Mouse (Mus musculus) gastrocnemius, postnatal 36 days (tissue): ENCODE measurements at regions not wholly inside any gene's neighbourhood (a gene's known extent, or its start where the extent isn't known, plus 50 kb on each side); places are given as distances from the start of the nearest gene placed in this dataset.
A peak's percentile ranks its signal among the peaks of the same experiment; 100 is the strongest.

Experiments
- DNase-seq, 2 experiments: peaks; one replicate each; pipeline ENCODE4 v3.0.0; 2022
- intact Hi-C: fragments of 180-260 bp; cut with DNase I; formaldehyde crosslinking; loops from one replicate; pipeline ENCODE4 v1.15.1; 2025

GRCm38 (mm10) chr1:13840309-13840622 is 2252.9 kb downstream of the 4930444P10Rik start:
- intact Hi-C loops, result no loop called here
- no peak for DNase-seq

DNA sequence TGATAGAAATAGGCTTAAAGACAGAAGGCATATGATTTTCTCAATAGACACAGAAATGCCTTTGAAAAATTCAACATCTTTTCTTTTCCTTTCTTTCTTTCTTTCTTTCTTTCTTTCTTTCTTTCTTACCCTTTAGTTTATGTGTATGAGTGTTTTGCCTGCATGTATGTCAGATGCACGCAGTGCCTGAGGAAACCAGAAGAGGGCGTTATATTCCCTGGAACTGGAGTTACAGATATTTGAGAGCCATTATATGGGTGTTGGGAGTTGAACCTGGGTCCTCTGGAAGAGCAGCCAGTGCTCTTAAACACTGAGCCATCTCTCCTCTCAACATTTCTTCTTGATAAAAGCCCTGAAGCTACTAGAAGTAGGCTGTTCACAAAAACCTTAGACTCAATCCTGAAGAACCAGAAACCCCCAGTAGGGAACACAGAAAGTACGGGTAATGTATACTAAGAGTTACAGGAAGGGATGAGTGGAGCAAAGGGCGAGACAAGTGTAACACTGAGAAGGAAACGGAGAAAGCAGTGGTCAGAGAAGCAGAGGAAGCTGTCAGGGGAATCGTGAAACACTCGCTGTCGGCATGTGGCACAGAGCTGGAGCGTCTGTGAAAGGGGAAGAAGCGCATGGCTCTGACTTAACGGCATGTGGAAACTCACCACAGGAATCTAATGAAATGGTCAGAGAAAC is 2253.4 kb downstream of the 4930444P10Rik start:
- no peak for DNase-seq
- intact Hi-C loops, result no loop called here

- no peak for DNase-seq
- intact Hi-C loops, result no loop called here
Measured at GRCm38 (mm10) chr1:13834860-13835840, 2258.0 kb downstream of the 4930444P10Rik start.

GRCm38 (mm10) chr1:13807786-13808185 is 2285.3 kb downstream of the 4930444P10Rik start:
- intact Hi-C loops, result no loop called here
- DNase-seq, result no peak

DNA sequence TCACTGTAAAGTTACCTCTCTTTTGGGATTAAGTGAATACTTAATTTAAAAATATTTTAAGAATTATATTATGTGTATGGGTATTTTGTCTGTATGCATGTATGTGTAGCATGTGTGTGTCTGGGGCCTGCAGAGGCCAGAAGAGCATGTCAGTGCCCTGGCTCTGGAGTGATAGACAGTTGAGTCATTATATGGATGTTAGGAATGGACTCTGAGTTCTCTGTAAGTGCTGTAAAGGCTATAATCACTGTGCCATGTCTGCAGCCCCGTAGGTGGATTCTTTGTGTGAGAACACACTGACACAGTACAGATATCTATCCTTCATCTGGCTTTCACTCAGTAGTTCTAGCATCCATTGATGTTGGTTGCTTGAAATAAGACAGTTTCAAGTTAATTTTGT is 2292.7 kb downstream of the 4930444P10Rik start:
- no peak for DNase-seq
- intact Hi-C loops, result no loop called here

DNA sequence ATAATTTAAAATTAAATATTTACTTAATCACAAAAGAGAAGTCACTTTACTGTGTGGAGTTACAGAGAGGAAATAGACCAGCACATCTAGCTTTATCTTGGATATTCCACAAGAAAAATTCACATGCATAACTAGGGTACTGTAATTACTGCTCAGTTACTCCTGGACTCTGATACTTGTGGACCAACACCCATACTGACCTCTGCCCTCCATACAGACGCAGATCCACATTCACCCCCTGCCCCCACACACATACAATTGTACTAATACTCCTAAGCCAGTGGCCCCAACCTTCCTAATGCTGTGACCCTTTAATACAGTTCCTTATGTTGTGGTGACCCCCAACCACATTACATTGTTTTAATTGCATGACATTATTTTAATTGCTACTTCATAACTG is 2294.3 kb downstream of the 4930444P10Rik start:
- intact Hi-C loops, result no loop called here

GRCm38 (mm10) chr1:13795196-13795595 is 2297.9 kb downstream of the 4930444P10Rik start:
- no peak for DNase-seq

More for the DNA sequence above, 2294.3 kb downstream of the 4930444P10Rik start:
- DNase-seq, result no peak

DNA sequence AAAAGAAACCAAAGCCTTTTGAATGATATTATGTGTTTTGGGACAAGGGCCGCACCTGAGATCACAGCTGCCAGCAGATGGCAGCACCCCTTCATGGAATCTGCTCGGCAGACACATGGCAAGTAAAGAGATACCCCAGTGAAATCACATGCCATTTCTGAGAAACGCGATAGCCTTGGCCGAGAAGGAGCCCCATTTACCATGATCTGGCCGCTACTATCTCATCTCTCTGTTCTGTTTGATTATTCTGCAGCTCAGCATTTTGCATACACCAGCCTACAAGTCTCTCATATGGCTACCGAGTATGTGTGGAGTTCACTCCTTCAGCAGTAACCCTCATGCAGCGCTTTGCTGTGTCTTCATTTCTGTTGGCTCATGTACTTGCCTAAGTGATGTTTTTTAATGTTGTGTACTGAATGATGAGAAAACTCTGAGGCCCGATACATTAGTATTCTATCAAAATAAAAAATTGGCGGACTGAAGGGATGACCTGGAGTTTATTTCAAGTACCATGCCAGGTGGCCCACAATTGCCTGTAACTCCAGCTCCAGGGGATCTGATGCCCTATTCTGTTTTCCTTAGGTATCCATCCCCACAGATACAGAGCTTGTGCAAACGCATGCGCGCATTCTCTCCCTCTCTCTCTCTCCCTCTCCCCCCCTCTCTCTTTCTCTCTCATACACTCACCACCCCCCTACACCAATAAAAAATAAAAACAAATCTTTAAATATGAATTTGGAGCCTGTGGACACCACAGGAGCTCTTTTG is 2303.6 kb downstream of the 4930444P10Rik start:
- DNase-seq, result peak; percentile 59 to 63
- intact Hi-C loops, result loop anchor here (2.0 kb wide), 1 partner anchor 847 kb away; no protein-coding TSS in a partner anchor

More at GRCm38 (mm10) chr1:13795196-13795595, 2297.9 kb downstream of the 4930444P10Rik start:
- intact Hi-C loops, result no loop called here

GRCm38 (mm10) chr1:13787016-13787415 is 2306.1 kb downstream of the 4930444P10Rik start:
- DNase-seq, result no peak
- intact Hi-C loops, result no loop called here

DNA sequence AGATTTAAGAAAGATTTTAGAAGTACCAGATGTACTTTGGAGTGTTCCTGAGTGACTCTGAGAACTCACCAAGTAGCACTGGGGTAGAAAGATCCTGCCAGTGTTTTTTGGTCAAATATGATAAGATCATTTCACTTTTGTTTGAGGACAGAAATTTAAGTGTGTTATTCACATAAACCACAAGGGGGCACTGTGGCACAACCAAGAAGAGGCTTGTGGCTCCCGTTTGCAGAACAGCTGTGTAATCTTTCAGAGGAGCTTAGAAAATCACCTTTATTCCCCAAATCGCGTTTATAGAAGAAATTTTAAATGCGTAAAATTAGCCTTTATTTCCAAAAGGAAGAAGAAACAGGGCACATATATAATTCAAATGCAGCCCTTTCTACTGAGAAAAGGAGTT is 2308.7 kb downstream of the 4930444P10Rik start:
- intact Hi-C loops, result loop anchor here (1.0 to 5.0 kb wide), 2 partner anchors 944 to 1083 kb away; no protein-coding TSS in a partner anchor
- no peak for DNase-seq

DNA sequence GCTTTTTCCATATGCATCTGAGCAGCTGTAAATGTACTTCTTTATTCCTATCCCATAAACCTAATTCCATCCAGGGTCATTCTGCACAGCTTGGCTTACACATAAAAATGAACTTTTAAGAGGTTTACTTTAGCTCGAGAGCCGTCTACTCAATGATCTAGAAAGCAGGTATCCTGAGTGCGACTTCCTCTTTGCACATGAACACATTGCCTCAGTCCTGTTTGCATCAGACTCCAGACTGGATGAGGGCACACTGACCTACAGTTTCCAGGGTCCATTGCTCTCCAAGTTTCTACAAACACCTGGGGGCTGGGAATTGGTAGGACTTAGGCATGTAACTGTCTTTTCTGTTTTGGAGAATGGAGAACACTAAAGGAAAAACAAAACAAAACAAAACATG is 2310.5 kb downstream of the 4930444P10Rik start:
- intact Hi-C loops, result loop anchor here (5.0 kb wide), 1 partner anchor 1085 kb away; no protein-coding TSS in a partner anchor
- DNase-seq, result no peak

DNA sequence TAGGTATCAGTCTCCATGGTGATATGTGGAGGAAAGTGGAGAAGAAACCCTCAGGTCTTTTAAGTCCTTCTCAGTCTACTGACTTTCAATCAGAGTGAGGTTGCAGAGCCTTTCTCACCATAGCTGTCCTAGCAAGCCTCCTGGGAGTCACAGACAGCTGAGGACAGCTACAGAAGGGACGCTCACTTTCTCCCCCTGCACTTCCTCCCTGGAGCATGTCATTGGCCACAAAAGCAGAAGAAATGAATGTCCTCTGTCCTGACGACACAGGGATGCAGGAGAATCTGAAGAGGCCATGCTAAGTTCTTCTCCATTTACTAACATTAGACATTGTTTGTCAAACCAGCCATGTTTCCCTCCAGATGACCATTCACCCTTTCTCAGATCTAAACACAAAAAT is 2321.0 kb downstream of the 4930444P10Rik start:
- intact Hi-C loops, result no loop called here
- no peak for DNase-seq

DNA sequence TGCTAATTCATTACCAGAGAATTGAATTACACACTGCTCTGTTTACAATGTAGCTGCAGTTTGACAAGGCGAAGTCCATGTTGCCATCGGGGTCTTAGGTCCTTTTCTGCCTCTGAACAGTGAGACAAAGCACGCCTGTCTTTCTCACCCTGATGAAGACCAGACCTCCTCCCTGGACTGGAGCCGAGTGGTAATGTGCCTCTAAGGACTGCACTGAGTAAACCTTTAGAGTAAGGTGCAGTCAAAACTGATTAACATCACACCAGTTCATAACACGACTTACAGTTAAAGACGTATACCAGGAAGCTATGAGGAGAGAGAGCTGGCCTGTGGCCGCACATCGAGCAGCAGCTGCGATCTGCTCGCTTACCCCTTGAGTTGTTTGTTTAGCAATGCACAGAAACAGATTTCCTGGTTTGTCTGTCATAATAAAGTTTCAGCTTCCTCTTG is 2322.1 kb downstream of the 4930444P10Rik start:
- intact Hi-C loops, result loop anchor here (2.0 kb wide), 1 partner anchor 14 kb away; no protein-coding TSS in a partner anchor
- DNase-seq, result no peak

DNA sequence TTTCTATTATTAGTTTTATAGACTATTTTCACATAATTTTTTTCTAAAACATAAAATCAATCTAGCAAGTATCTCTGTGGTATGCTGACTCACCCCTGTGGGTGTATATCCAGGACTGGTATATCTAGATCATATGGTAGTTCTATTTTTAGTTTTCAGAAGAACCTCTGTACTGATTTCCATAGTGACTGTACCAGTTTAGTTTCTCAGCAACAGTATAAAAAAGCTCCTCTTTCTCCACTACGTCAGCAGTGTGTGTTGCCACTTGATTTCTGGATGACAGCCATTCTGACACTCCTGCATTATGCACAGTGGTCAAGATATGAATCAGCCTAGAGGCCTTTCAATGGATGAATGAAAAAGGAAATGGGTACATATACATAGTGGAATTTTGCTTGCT is 2338.6 kb downstream of the A830018L16Rik start:
- intact Hi-C loops, result no loop called here
- DNase-seq, result no peak

DNA sequence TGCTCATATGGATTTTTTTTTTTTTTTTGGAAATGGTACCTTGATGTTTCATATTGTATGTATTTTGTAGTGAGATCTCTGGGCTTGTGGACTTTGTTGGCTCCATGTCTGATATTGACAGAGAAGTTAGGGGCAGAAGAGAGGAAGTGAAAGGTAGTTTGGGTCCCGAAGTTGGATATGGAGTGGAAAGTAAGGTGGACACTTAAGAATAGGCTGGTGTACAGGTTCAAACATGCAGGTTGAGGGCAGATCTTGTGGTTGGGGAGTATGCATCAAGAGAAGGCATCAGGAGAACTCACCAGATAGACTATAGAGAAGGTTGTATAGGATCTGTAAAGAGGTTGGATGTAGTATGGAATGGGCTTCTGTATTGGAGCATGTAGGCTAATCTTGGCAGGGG is 2337.5 kb downstream of the A830018L16Rik start:
- intact Hi-C loops, result no loop called here
- DNase-seq, result no peak
